Mouse (Mus musculus): ENCODE data around the gene Ggt5.
A peak's percentile ranks its signal among the peaks of the same experiment; 100 is the strongest.

Ggt5 gene

GRCm38 (mm10) chr10:75651381-75652068 is 62.4 kb downstream of the Ggt5 start:
- no peak for DNase-seq (ENCODE audit: low read depth, low spot score)

DNA sequence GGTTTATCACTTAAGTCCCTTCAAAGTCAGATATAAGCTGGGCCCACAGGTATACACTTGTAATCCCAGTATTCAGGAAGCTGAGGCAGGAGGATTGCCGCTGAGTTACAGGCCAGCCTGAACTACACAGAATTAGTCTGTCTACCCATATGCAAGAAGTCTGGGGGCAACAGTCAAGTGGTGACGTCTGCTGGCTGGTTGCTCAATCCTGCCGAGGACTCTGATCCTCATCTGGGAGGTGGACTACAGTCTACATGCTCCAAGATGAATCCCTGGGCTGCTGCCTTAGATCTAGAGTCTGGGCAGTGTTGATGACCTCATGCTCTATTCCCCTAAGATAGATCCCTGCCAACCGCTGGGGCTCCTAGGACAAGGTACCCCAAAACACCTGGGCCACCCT is 64.9 kb downstream of the Ggt5 start:
- no peak for DNase-seq (ENCODE audit: low read depth, low spot score)

GRCm38 (mm10) chr10:75657165-75657564 is 68.0 kb downstream of the Ggt5 start:
- DNase-seq (ENCODE audit: low read depth, low spot score), result no peak

DNA sequence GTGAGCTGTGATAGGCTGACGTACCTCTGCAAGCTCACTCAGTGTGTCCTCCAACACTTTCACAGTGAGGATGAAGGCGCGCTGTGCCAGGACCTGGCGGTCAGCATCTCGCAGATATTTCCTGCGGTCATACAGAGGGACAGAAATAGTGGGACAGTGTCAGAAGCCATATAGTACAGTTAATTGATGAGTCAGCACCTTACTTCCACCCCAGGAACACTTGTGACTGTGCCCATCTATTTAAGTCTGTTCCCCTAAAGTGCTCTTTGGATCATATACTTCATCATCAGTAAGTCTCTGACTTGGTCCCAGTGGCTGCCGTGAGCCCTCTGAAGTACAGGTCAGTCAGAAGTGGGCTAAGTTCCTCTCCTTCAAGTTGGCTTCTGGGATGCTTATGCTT is 68.6 kb downstream of the Ggt5 start:
- no peak for DNase-seq (ENCODE audit: low read depth, low spot score)

DNA sequence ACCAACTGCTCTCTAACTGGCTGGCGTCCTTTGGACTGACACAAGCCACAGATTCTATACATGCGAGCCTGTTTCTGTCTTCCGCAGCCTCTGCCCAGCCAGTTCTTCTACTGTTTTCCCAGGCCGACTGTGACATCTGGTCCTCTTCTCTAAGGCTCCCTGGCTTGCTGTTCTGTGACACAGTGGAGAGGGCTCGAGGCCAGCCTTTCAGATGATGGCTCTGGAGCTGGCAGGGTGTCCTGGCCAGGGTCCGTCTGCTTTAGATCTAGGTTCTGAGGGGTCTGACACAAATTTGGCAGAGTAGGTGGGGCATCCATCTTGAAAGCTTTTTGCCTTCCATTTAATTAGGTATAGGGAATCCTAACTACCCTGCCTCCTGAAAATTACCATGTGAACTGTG is 72.2 kb downstream of the Ggt5 start:
- DNase-seq (ENCODE audit: low read depth, low spot score), result no peak

GRCm38 (mm10) chr10:75661876-75662275 is 72.7 kb downstream of the Ggt5 start:
- DNase-seq (ENCODE audit: low read depth, low spot score), result no peak

DNA sequence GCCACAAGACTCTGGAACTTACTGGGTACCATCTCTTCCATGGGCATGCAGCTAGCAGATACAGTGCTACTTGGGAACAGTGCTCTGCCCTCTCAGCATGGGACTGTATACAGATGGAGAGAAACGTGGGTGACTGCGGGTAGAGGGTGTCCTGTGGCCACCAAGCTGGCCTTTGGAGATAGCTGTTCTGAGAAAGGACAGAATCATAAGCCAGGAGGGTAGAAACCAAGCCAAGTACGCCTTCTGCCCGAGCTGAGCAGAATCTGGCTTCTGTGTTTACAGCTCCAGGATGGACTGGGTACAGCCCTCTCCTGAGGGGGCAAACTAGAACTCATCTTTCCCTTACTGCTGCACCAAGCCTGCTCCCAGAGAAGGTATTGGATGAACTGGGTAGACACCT is 73.4 kb downstream of the Ggt5 start:
- DNase-seq (ENCODE audit: low read depth, low spot score), result no peak

GRCm38 (mm10) chr10:75664673-75665270 is 75.6 kb downstream of the Ggt5 start:
- DNase-seq (ENCODE audit: low read depth, low spot score), result no peak

- DNase-seq (ENCODE audit: low read depth, low spot score), result peak; percentile 42
These were observed 77.4 kb downstream of the Ggt5 start for GRCm38 (mm10) chr10:75666451-75667030.

Data from CD4-positive, CD25-positive, alpha-beta regulatory T cell, adult 2 months (primary cell).